Mouse (Mus musculus): Measurements from ENCODE around the gene Cmss1. TPM values are rescaled to one million over a fixed set of nuclear protein-coding genes. Genes with fewer than 3 reads are reported as not detected.
A peak's percentile ranks its signal among the peaks of the same experiment; 100 is the strongest.

Gene Cmss1
- total RNA-seq, 2 experiments from 2014 or later: 14.1 to 17.6 TPM

GRCm38 (mm10) chr16:57566215-57566614 lies 40.4 kb downstream of the Cmss1 start:
- intact Hi-C loops (cut with DNase I): no loop called here
- no peak for DNase-seq (ENCODE audit: extremely low spot score in 1 of 2, low spot score in 2 of 2)

DNA sequence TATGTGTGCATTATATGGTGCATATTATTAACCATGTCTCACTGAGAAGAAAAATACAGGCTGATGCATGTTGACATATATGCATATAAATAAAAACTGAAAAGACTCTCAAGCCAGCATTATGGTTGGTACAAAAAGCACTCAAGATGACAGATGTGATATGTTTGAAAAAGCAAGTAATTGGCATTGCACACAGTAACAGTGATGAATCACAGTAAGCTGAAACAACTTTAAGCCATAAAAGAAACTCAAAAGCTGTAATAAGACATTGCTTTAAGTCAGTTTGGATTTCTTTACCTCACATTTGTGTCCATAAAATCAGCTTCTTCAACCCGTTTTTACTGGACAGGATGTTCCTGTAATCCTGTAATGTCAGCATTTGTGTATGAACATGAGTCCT lies 41.9 kb downstream of the Cmss1 start:
- intact Hi-C loops (cut with DNase I): no loop called here
- DNase-seq (ENCODE audit: extremely low spot score in 1 of 2, low spot score in 2 of 2): no peak

- intact Hi-C loops (cut with DNase I): no loop called here
- no peak for DNase-seq (ENCODE audit: extremely low spot score in 1 of 2, low spot score in 2 of 2)
Observed at GRCm38 (mm10) chr16:57563453-57563852, 43.2 kb downstream of the Cmss1 start.

DNA sequence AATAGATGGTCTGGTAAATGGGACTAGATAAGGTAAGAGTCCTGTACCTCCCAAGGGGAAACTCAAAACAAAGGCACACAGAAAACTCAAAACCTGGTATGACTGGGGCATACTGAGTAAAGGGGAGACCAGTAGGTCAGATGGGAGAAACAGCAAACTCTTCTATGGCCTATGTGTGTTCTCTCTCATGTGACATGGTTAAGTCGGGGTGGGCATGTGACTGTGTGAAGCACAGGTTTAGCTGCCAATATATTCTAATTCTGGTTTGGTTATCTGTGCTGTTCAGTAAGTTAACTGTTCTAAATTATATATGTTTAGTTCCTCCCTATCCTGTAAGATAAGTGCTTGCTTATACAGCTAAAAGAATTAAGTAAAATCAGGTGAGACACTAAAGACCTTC lies 46.5 kb downstream of the Cmss1 start:
- no peak for DNase-seq (ENCODE audit: extremely low spot score in 1 of 2, low spot score in 2 of 2)
- intact Hi-C loops (cut with DNase I): no loop called here

DNA sequence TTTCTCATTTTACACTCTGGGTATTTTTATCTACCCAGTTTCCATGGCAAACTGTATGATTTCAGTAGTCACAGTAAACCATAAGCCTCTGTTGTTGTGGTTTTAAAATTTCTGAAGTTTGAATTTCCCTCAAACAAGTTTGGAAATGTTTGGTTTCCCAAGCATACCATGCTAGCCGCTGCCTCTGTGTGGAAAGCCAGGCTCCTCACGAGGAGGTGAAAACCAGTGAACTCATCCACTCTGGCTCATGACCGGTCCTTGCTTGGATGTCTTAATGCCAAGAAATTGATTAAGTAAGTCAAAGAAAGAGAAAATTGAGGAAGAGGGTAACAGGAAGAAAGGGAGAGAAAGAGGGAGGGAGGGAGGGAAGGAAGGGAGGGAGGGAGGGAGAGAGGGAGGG lies 48.4 kb downstream of the Cmss1 start:
- intact Hi-C loops (cut with DNase I): no loop called here
- DNase-seq (ENCODE audit: extremely low spot score in 1 of 2, low spot score in 2 of 2): no peak

DNA sequence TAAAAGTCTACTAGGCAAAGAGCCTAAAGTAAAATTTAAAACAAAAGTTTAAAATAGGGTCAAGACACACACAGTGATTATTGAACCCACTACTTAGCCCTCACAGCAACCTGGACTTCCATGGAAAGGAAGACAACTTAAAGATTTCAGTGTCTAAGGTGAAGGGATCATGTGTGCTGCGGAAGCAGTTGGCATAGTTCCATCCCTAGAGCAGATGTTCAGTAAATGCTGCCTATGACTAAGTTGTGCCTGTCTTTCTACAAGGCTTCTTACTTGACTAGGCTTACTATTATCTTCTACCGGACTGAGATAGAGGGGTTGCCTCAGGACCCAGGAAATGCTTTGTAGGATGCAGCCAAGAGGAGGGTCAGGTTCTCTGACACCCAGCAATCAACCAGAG lies 50.4 kb downstream of the Cmss1 start:
- DNase-seq (ENCODE audit: extremely low spot score in 1 of 2, low spot score in 2 of 2): no peak
- intact Hi-C loops (cut with DNase I): no loop called here

GRCm38 (mm10) chr16:57555667-57556066 lies 51.0 kb downstream of the Cmss1 start:
- no peak for DNase-seq (ENCODE audit: extremely low spot score in 1 of 2, low spot score in 2 of 2)
- intact Hi-C loops (cut with DNase I): no loop called here

- intact Hi-C loops (cut with DNase I): no loop called here
- no peak for DNase-seq (ENCODE audit: extremely low spot score in 1 of 2, low spot score in 2 of 2)
Observed at GRCm38 (mm10) chr16:57554886-57555400, 51.7 kb downstream of the Cmss1 start.

DNA sequence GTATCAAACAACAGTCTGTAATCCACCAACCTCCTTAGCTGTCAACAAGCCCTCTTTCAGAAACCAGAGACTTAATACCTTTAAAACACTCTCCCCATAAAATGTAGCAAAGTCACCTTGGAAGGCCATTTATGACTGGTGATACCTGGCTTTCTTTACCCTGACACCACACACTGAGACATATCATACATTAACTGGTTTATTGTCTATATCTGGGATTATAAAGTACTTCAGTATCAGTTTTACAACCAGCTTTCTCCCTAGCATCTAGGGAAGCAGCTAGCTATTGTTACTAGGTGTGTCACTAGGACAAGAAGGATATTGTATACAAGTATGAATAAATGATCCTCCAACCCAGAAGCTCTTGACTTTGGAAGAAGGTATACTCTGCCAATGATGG lies 53.4 kb downstream of the Cmss1 start:
- intact Hi-C loops (cut with DNase I): no loop called here
- DNase-seq (ENCODE audit: extremely low spot score in 1 of 2, low spot score in 2 of 2): no peak

- DNase-seq (ENCODE audit: extremely low spot score in 1 of 2, low spot score in 2 of 2): no peak
- intact Hi-C loops (cut with DNase I): no loop called here
Observed at GRCm38 (mm10) chr16:57552709-57553108, 54.0 kb downstream of the Cmss1 start.

DNA sequence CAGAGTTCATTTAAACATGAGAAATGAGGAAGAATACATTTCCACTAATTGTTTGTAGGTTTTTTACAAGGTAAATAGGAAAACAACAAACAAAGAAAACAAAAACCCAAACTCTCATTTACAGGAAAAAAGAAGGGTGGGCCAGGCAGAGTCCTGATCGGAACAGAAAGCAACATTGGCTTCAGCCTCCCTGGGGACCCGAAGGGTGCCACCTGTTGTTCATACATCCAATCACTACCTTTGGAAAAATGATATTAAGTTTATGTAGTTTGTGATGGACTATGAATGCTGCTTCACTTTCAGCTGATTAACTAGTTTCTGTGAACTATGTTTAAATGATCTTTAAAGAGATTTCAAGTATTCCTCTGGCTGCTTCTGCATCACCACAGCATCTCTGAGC lies 55.0 kb downstream of the Cmss1 start:
- intact Hi-C loops (cut with DNase I): no loop called here
- no peak for DNase-seq (ENCODE audit: extremely low spot score in 1 of 2, low spot score in 2 of 2)

DNA sequence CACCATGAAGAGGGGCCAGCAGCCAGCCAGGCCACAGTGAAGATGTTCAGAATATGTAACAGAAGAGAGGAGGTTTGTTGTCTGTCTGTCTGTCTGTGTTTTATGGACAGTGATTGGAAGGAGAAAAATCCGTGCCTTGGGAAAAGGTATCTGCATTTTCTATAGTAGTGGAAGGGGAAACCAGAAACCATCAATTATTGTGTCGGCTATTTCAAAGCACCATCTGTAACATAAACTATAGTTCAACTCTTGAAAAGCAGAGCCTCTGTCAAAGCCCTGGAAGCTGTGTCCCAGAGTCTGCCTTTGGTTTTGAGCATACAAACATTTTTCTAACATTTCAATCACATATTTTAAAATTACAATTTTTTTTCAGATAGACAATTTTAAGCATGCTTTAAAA lies 55.8 kb downstream of the Cmss1 start:
- no peak for DNase-seq (ENCODE audit: extremely low spot score in 1 of 2, low spot score in 2 of 2)
- intact Hi-C loops (cut with DNase I): no loop called here

DNA sequence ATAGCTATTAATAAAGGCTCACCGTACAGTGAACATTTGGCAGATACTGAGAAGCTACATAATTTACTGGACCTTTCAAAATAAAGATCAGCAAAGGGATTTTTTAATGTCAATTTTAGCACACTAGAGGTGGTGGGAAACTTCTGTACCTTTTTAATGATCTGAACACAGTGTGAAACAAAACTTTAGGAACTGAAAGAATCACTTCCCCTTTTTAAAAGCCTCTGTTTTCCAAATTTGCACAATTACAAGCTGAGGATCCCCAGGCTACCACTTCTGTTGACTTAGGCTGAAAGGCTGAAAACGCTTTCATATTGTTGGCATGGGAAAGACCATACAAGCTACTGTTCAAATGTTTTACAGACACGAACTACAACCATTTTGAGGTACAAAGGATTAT lies 56.6 kb downstream of the Cmss1 start:
- no peak for DNase-seq (ENCODE audit: extremely low spot score in 1 of 2, low spot score in 2 of 2)
- intact Hi-C loops (cut with DNase I): no loop called here

DNA sequence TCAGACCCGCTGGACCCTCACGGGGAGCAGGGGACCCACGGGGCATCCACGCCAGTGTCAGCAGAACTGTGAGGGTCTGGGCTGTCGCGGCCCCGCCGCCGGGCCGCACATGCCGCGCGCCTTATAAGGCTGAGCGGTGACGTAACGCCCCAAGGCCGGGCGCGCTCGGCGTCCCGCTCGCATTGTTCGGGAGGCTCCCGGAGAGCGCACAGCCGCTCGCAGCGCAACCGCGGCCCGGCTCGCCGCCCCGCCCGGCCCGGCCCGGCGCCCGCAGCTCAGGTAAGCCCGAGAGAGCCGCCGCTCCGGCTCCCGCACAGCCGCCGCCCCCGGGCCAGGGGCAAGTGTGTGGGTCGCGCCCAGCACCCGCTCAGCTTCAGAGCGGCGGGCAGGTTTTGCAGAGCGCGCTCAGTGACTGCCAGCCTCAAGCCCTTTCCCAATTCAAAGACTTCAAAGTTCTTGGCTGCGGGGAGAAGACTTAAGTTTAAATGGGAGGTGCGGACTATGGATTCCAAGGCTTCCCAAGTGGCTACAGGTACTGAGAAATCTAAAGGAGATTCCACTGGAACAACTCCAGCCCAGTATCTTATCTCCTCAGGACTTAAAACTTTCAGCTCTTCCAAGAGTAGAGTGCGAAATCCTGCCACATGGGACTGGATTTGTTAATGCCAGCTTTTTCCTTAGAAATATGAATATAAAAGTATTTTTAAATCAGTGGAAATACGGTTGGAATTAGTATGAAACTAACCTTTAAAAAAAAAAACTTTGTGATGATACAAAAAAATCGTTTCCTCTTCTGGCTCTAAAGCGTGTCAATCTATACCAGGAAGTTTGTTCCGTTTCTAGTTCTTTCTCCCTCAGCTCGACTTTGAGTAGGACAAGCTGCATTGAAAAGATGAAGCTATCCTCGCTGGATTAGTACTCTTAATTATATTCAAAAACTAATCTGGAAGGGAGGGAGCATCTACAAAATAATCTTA lies 57.3 kb downstream of the Cmss1 start:
- peak; percentile 15 to 82 for DNase-seq (ENCODE audit: extremely low spot score in 1 of 2, low spot score in 2 of 2)
- intact Hi-C loops (cut with DNase I): no loop called here

DNA sequence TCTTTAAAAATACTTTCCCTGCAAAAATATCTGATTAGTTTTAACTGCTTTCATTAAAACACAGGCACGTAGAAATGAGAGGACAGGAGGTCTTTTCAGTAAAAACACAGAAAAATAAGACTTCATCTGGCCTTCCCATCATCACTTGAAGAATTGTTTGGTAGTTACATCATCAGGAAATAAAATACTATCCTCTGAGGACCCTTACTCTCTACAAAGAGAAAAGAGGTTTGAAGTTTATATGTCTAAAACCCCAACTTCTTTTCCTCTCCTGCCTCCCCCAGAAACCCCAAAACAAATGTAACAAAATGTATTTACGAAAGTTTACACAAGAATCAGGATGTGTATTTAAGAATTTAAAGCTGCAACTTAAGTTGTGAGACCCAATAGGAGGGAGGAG lies 58.1 kb downstream of the Cmss1 start:
- intact Hi-C loops (cut with DNase I): no loop called here
- DNase-seq (ENCODE audit: extremely low spot score in 1 of 2, low spot score in 2 of 2): no peak

DNA sequence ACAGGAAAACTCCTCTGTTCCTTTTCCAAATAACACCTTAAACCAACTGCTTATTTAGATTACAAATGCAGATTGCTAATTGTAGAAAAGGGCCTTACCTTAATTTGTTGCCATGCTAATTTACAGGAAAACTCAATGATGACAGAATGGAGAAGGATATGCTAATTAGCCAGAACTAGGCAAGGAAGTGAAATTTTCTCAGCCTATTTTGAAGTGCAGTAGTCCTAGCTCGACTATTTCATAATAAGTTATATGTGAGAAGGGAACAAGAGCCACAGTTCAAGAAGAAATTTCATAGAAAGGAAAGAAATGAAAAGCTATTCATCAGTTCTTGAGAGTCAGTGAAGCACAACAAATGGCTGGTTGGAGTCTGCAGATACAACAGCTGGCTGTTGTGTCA lies 60.3 kb downstream of the Cmss1 start:
- intact Hi-C loops (cut with DNase I): no loop called here
- DNase-seq (ENCODE audit: extremely low spot score in 1 of 2, low spot score in 2 of 2): no peak

- intact Hi-C loops (cut with DNase I): no loop called here
- peak in 1 of 2 experiments; percentile 23 for DNase-seq (ENCODE audit: extremely low spot score in 1 of 2, low spot score in 2 of 2)
Observed at GRCm38 (mm10) chr16:57544441-57544840, 62.2 kb downstream of the Cmss1 start.

- no peak for DNase-seq (ENCODE audit: extremely low spot score in 1 of 2, low spot score in 2 of 2)
- intact Hi-C loops (cut with DNase I): no loop called here
Observed at GRCm38 (mm10) chr16:57543243-57543642, 63.4 kb downstream of the Cmss1 start.

DNA sequence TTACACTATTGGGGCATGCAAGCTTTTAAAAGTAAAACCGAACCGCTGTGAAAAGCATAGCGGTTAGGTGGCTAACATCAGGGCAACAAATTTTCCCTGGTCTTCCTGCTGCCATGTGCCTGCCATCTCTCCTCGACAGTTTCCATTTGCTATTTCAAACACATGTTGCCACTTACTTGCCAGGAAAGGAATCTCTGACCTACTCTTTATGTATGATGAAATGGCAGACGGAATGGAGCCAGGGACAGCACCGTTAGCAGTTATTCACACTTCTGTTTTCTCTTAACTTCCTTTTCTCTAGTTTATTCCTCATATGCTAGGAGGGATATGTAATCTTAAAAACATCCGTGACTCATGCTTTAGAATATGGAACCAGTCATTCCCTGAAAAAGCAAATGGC lies 70.2 kb downstream of the Cmss1 start:
- intact Hi-C loops (cut with DNase I): no loop called here
- DNase-seq (ENCODE audit: extremely low spot score in 1 of 2, low spot score in 2 of 2): no peak

DNA sequence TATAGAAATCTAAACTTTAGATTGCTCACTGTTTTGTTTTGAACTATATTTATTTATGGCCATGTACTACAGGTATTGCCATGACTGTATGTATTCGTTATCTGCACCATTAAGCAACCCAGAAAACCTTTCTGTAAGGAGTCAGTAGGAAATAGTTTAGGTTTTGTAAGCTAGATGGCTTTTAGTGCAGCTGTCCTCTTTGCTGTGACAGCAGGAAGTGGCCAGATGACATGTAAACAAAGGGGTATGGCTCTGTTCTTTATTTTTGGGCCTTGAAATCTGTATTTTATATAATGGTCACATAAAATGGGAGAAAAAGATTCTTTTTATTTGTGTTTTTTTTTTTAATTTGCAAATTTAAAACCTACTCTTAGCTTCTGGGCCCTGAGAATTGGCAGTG lies 71.9 kb downstream of the Cmss1 start:
- no peak for DNase-seq (ENCODE audit: extremely low spot score in 1 of 2, low spot score in 2 of 2)
- intact Hi-C loops (cut with DNase I): no loop called here

GRCm38 (mm10) chr16:57534365-57534764 lies 72.3 kb downstream of the Cmss1 start:
- no peak for DNase-seq (ENCODE audit: extremely low spot score in 1 of 2, low spot score in 2 of 2)
- intact Hi-C loops (cut with DNase I): no loop called here

Data from left cerebral cortex, postnatal 10 days (tissue).